Mouse (Mus musculus) ES-E14 (cell line): ENCODE data around the gene Slc37a1.

Experiments used
- CHD2 ChIP-seq: IDR thresholded peaks from 2 replicates; pipeline ENCODE4 v1.6.1; 2014; ENCODE audit warnings: mild to moderate bottlenecking, low read depth, low read length, inconsistent platforms
- MAFK ChIP-seq: IDR thresholded peaks from 2 replicates; pipeline ENCODE4 v1.6.1; 2014; ENCODE audit warnings: mild to moderate bottlenecking, low read depth, low read length, inconsistent platforms; ENCODE audit not compliant: insufficient read depth
- ZNF384 ChIP-seq: IDR thresholded peaks from 2 replicates; pipeline ENCODE4 v1.6.1; 2012; ENCODE audit warnings: low read depth, low read length, inconsistent platforms

DNA sequence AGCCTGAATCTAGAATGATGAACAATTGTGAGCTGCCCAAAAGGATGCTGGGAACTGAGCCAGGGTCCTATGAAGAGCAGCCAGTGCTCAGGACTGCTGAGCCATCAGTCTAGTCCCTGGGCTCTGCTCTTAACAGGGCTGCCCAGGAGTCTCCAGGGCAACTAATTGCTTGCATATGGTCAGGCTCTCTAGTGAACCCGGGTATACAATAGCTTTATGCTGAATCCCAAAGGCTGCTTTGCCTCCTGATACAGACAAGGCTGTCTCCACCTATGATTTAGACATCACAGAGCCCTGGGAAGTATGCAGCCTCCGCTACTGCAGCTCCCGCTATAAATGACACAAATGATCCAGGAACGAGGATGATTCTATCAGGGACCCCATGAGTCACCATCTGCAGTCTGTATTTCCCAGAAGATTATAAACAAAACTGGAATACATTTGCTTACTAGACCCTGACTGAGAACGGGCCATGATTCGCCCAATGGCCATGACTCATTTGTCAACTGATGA lies 22.7 kb downstream of the Slc37a1 start:
- no peak for TF ChIP-seq CHD2
- TF ChIP-seq MAFK, result no peak
- no peak for TF ChIP-seq ZNF384
